Mouse (Mus musculus) neural tube, embryonic 11.5 days (tissue): ENCODE measurements around the gene Lpcat1. TPM values are rescaled to one million over a fixed set of nuclear protein-coding genes. Genes with fewer than 3 reads are reported as not detected.

Source experiments
- polyA plus RNA-seq: library from polyadenylated mRNA; unstranded; fragments of >200 nt; fragmentation: Nextera tagmentation; extraction: Ambion mirVana; gene quantifications from 2 replicates; pipeline ENCODE4 v1.2.1, GENCODE M21; 2014

The Lpcat1 gene
- polyA plus RNA-seq, 1 experiment from 2014 or later = 49.8 TPM

Other genes starting within 250 kb of the Lpcat1 start
- gene Irx4, start 206.7 kb upstream of the Lpcat1 start, polyA plus RNA-seq = 2.2 and 2.6 TPM in 2 replicates
- 106 and 108 TPM in 2 replicates for gene Mrpl36, start 138.7 kb upstream of the Lpcat1 start, polyA plus RNA-seq
- gene Ndufs6, start 138.7 kb upstream of the Lpcat1 start, polyA plus RNA-seq = 304 and 314 TPM in 2 replicates
- gene Slc6a3, start 69.5 kb downstream of the Lpcat1 start, polyA plus RNA-seq = 0.20 TPM in 1 of 2 replicates, not detected in the other
- gene Clptm1l, start 136.8 kb downstream of the Lpcat1 start, polyA plus RNA-seq = 128 and 131 TPM in 2 replicates
- 3.3 and 3.7 TPM in 2 replicates for gene Tert, start 159.7 kb downstream of the Lpcat1 start, polyA plus RNA-seq
- not detected in 2 replicates for gene Slc6a18, start 210.8 kb downstream of the Lpcat1 start, polyA plus RNA-seq
- gene Slc6a19, start 237.7 kb downstream of the Lpcat1 start, polyA plus RNA-seq = 0.28 and 0.52 TPM in 2 replicates